Mouse (Mus musculus): ENCODE measurements around the gene Dtnb. TPM values are rescaled to one million over a fixed set of nuclear protein-coding genes. Genes with fewer than 3 reads are reported as not detected.
"Not testable (repeated sequence)": the region's sequence is repeated elsewhere in the genome, so short reads cannot be mapped to it uniquely, and the experiment has no call there.

Dtnb gene
- polyA plus RNA-seq, 1 experiment from 2014 or later: 16.3 TPM

DNA sequence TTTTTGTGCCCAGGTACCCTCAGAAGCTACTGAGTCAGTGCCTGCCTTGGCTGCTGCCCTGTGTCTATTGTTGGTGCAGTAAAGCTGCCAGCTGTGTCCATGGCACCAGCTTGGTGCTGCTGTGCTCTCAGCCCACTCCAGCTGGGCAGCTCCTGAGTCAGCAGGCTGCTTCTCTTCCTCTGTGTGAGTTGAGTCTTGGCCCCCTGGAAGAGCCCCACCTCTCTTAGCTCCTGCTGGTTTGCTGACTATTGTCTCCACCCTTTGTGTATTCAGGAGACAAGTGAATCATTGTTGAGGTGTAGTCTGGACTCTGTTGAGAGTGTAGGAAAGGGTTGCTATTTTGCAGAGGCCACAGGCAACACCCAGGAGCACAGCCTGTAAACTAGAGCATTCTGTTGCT, 90.5 kb downstream of the Dtnb start:
- Histone ChIP-seq H3K9ac (no peak overlapping the region), H3K27me3 (no peaks in the 10 kb centered on the region), H3K9me3 (replicated peaks) (no peaks in the 10 kb centered on the region), H3K4me2 (no peak overlapping the region), H3K36me3 (no peaks in the 10 kb centered on the region), H3K4me3 (replicated peaks) (no peak overlapping the region), H3K4me1 (replicated peaks) (no peaks in the 10 kb centered on the region; the same call in 1 of the 2 replicates), H3K27ac (no peak overlapping the region)
- ATAC-seq (ENCODE audit: low read depth) (no peak), DNase-seq (no peak)

GRCm38 (mm10) chr12:3663386-3663785, 91.2 kb downstream of the Dtnb start:
- ATAC-seq (ENCODE audit: low read depth) (no peak), DNase-seq (no peak)
- Histone ChIP-seq H3K4me1 (replicated peaks) (no peaks in the 10 kb centered on the region; the same call in 1 of the 2 replicates), H3K4me3 (replicated peaks) (no peak overlapping the region), H3K27ac (no peak overlapping the region), H3K27me3 (no peaks in the 10 kb centered on the region), H3K9me3 (replicated peaks) (no peaks in the 10 kb centered on the region), H3K36me3 (no peaks in the 10 kb centered on the region), H3K4me2 (no peak overlapping the region), H3K9ac (no peak overlapping the region)
- WGBS (ENCODE audit: insufficient replicate concordance): 87% methylated on average over 7 of the region's 7 CpGs

DNA sequence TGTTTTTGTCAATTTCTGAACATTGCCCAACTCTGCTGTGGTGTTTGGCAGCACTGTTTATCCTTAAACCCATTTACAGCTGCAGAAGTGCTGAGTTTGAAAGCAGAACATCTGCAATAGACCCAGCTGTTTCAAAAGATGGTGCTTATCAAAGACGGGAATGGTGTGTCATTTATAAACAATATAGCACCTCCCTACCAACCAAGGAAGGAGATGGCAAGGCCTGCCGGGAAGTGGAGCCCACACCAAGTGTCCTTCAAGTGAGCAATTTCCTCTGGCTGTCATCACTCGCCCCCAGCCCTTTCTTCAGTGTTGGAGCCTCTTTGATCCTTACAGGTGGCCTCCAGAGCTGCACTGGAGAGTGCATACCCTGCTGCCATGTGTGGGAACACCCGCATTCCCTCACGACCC, 97.8 kb downstream of the Dtnb start:
- DNase-seq (no peak), ATAC-seq (ENCODE audit: low read depth) (no peak)
- H3K27ac ChIP-seq: no peak overlapping the region
- no peak overlapping the region for H3K4me3 ChIP-seq (replicated peaks)
- no peaks in the 10 kb centered on the region for H3K27me3 ChIP-seq
- WGBS (ENCODE audit: insufficient replicate concordance): 46% methylated on average over 5 of the region's 5 CpGs
- 0 out of 2 replicates have a peak, but pooled peaks cover 4% of the 10 kb centered on the region for H3K36me3 ChIP-seq
- no peak overlapping the region for H3K4me2 ChIP-seq
- H3K9me3 ChIP-seq (replicated peaks): no peaks in the 10 kb centered on the region
- no peak overlapping the region for H3K9ac ChIP-seq
- H3K4me1 ChIP-seq (replicated peaks): 0 out of 2 replicates have a peak, but pooled peaks cover 4% of the 10 kb centered on the region

GRCm38 (mm10) chr12:3671117-3671516, 98.9 kb downstream of the Dtnb start:
- H3K4me1 ChIP-seq (replicated peaks): 0 out of 2 replicates have a peak, but pooled peaks cover 4% of the 10 kb centered on the region
- H3K4me3 ChIP-seq (replicated peaks): no peak overlapping the region
- no peak for ATAC-seq (ENCODE audit: low read depth)
- H3K4me2 ChIP-seq: no peak overlapping the region
- no peak overlapping the region for H3K9ac ChIP-seq
- H3K36me3 ChIP-seq: 0 out of 2 replicates have a peak, but pooled peaks cover 4% of the 10 kb centered on the region
- H3K27me3 ChIP-seq: no peaks in the 10 kb centered on the region
- no peak overlapping the region for H3K27ac ChIP-seq
- DNase-seq: no peak
- WGBS (ENCODE audit: insufficient replicate concordance): 34% methylated on average over 4 of the region's 4 CpGs
- no peaks in the 10 kb centered on the region for H3K9me3 ChIP-seq (replicated peaks)

DNA sequence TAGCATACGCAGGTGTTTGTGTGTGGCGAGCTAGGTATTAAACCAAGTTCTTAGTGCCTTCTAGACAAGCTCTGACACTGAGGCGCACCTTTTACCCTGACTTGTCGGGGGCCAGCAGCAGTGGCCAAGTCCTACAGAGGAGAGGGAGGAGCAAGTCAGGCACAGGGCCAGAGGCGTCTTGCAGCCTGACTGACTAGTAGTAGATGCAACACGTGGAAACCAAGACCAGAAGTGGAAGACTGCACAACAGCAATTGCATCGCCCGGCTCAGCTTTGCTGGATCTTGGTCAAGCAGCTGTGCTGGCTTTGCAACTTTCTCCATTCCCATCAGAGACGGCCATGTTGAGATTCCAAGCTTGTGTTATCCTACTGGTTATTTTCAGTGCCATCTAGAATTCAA, 100.6 kb downstream of the Dtnb start:
- no peak overlapping the region for H3K4me2 ChIP-seq
- H3K9me3 ChIP-seq (replicated peaks): no peaks in the 10 kb centered on the region
- 0 out of 2 replicates have a peak, but pooled peaks cover 4% of the 10 kb centered on the region for H3K36me3 ChIP-seq
- no peak for DNase-seq
- 79% methylated on average over 9 of the region's 9 CpGs for WGBS (ENCODE audit: insufficient replicate concordance)
- no peak overlapping the region for H3K4me3 ChIP-seq (replicated peaks)
- H3K9ac ChIP-seq: no peak overlapping the region
- H3K27ac ChIP-seq: no peak overlapping the region
- ATAC-seq (ENCODE audit: low read depth): no peak
- no peaks in the 10 kb centered on the region for H3K27me3 ChIP-seq
- 0 out of 2 replicates have a peak, but pooled peaks cover 4% of the 10 kb centered on the region for H3K4me1 ChIP-seq (replicated peaks)

- no peak overlapping the region for H3K9ac ChIP-seq
- 0 out of 2 replicates have a peak, but pooled peaks cover 4% of the 10 kb centered on the region for H3K36me3 ChIP-seq
- no peak overlapping the region for H3K4me2 ChIP-seq
- no peak overlapping the region for H3K27ac ChIP-seq
- H3K4me1 ChIP-seq (replicated peaks): 0 out of 2 replicates have a peak, but pooled peaks cover 4% of the 10 kb centered on the region
- DNase-seq (no peak), ATAC-seq (ENCODE audit: low read depth) (no peak)
- no peaks in the 10 kb centered on the region for H3K9me3 ChIP-seq (replicated peaks)
- H3K4me3 ChIP-seq (replicated peaks): no peak overlapping the region
- no peaks in the 10 kb centered on the region for H3K27me3 ChIP-seq
- 68% methylated on average over 8 of the region's 8 CpGs for WGBS (ENCODE audit: insufficient replicate concordance)
These were observed 101.7 kb downstream of the Dtnb start for GRCm38 (mm10) chr12:3673886-3674285.

DNA sequence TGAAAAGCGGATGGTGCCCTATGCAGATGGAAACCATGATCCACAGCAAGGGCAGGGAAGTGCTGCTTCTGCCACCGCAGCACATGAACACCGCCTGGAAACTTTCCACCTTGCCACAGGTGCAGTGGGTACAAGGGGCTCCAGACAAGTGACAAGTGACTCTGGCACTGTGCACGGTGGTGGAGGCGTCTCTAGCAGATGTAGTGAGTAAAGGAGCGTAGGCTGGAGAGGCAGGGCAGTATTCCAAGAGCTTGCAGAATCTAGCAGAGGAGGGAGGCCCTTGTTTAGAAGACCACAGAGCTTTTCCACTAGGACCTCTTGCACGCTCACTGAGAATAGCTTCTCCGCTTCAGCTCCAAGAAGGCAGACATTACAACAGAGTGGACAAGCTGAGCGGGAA, 102.7 kb downstream of the Dtnb start:
- H3K27me3 ChIP-seq: no peaks in the 10 kb centered on the region
- no peaks in the 10 kb centered on the region for H3K36me3 ChIP-seq
- WGBS (ENCODE audit: insufficient replicate concordance): 85% methylated on average over 9 of the region's 9 CpGs
- H3K4me1 ChIP-seq (replicated peaks): 0 out of 2 replicates have a peak, but pooled peaks cover 4% of the 10 kb centered on the region
- H3K4me3 ChIP-seq (replicated peaks): no peak overlapping the region
- H3K4me2 ChIP-seq: no peak overlapping the region
- DNase-seq: no peak
- H3K27ac ChIP-seq: no peak overlapping the region
- ATAC-seq (ENCODE audit: low read depth): no peak
- no peak overlapping the region for H3K9ac ChIP-seq
- no peaks in the 10 kb centered on the region for H3K9me3 ChIP-seq (replicated peaks)

GRCm38 (mm10) chr12:3680721-3681120, 108.5 kb downstream of the Dtnb start:
- Histone ChIP-seq H3K4me2 (no peak overlapping the region), H3K9ac (no peak overlapping the region), H3K36me3 (no peaks in the 10 kb centered on the region), H3K4me1 (replicated peaks) (no peaks in the 10 kb centered on the region), H3K27me3 (no peaks in the 10 kb centered on the region), H3K27ac (no peak overlapping the region), H3K9me3 (replicated peaks) (no peaks in the 10 kb centered on the region), H3K4me3 (replicated peaks) (no peak overlapping the region)
- WGBS (ENCODE audit: insufficient replicate concordance): 66% methylated on average over 5 of the region's 5 CpGs
- ATAC-seq (ENCODE audit: low read depth) (no peak), DNase-seq (no peak)

- H3K9ac ChIP-seq: no peak overlapping the region
- no peak for ATAC-seq (ENCODE audit: low read depth)
- H3K36me3 ChIP-seq: no peaks in the 10 kb centered on the region
- no peaks in the 10 kb centered on the region for H3K9me3 ChIP-seq (replicated peaks)
- H3K4me3 ChIP-seq (replicated peaks): no peak overlapping the region
- no peak overlapping the region for H3K27ac ChIP-seq
- no peak overlapping the region for H3K4me2 ChIP-seq
- 71% methylated on average over 8 of the region's 8 CpGs for WGBS (ENCODE audit: insufficient replicate concordance)
- DNase-seq: no peak
- no peaks in the 10 kb centered on the region for H3K4me1 ChIP-seq (replicated peaks)
- no peaks in the 10 kb centered on the region for H3K27me3 ChIP-seq
These were observed 110.9 kb downstream of the Dtnb start for GRCm38 (mm10) chr12:3683041-3683440.

- Histone ChIP-seq H3K27me3 (no peaks in the 10 kb centered on the region), H3K4me3 (replicated peaks) (no peak overlapping the region), H3K27ac (no peak overlapping the region), H3K9ac (no peak overlapping the region), H3K36me3 (no peaks in the 10 kb centered on the region), H3K4me2 (no peak overlapping the region), H3K4me1 (replicated peaks) (no peaks in the 10 kb centered on the region), H3K9me3 (replicated peaks) (no peaks in the 10 kb centered on the region)
- ATAC-seq (ENCODE audit: low read depth) (no peak; the same call in 1 of the 2 replicates), DNase-seq (no peak)
- 30% methylated on average over 7 of the region's 7 CpGs for WGBS (ENCODE audit: insufficient replicate concordance)
These were observed 114.3 kb downstream of the Dtnb start for GRCm38 (mm10) chr12:3686419-3686940.

- H3K4me3 ChIP-seq (replicated peaks); H3K27me3 ChIP-seq; H3K27ac ChIP-seq; DNase-seq; H3K9me3 ChIP-seq (replicated peaks); H3K4me2 ChIP-seq; ATAC-seq (ENCODE audit: low read depth); H3K36me3 ChIP-seq; H3K9ac ChIP-seq: not testable (repeated sequence)
- WGBS (ENCODE audit: insufficient replicate concordance): 86% methylated on average over 17 of the region's 17 CpGs
- H3K4me1 ChIP-seq (replicated peaks): peaks cover 27% of the 10 kb centered on the region
These were observed 118.8 kb downstream of the Dtnb start for GRCm38 (mm10) chr12:3690926-3691529.

DNA sequence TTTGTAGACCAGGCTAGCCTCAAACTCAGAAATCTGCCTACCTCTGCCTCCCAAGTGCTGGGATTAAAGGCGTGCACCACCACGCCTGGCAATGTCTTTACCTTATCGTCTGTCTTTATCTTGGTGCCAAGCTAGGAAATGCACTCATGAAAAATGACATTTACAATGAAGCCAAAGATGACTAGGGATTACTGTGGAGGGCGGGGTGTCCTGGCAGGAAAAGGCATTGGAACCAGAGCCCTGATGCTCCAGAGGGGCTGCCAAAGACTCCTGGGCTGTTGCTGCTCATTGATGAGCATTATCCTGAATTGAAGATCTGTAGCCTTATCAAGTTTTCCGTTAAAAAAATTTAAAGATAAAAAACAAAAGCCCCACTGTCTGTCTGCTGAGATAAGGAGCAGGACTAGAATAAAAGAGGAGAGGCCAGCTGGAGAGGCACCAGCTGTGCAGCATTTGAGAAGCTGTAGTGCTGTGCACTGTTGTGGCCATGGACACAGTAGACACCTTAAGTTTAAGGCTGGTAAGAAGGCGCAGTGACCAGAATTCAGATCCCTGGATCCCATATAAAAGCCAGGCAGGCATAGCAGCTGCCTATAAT, 120.7 kb downstream of the Dtnb start:
- H3K9me3 ChIP-seq (replicated peaks): no peaks in the 10 kb centered on the region
- no peaks in the 10 kb centered on the region for H3K36me3 ChIP-seq
- peaks cover 27% of the 10 kb centered on the region for H3K4me1 ChIP-seq (replicated peaks)
- DNase-seq (no peak), ATAC-seq (ENCODE audit: low read depth) (peak; percentile 71)
- H3K27me3 ChIP-seq: no peaks in the 10 kb centered on the region
- 47% methylated on average over 6 of the region's 6 CpGs for WGBS (ENCODE audit: insufficient replicate concordance)
- no peak overlapping the region for H3K27ac ChIP-seq
- H3K9ac ChIP-seq: no peak overlapping the region
- H3K4me2 ChIP-seq: no peak overlapping the region
- H3K4me3 ChIP-seq (replicated peaks): no peak overlapping the region

Data from liver, embryonic 13.5 days (tissue).